Mouse (Mus musculus): ENCODE measurements around the gene Slc39a3. TPM values are rescaled to one million over a fixed set of nuclear protein-coding genes. Genes with fewer than 3 reads are reported as not detected.

Gene Slc39a3
- total RNA-seq, 1 experiment from 2014 or later, result 5.5 TPM

DNA sequence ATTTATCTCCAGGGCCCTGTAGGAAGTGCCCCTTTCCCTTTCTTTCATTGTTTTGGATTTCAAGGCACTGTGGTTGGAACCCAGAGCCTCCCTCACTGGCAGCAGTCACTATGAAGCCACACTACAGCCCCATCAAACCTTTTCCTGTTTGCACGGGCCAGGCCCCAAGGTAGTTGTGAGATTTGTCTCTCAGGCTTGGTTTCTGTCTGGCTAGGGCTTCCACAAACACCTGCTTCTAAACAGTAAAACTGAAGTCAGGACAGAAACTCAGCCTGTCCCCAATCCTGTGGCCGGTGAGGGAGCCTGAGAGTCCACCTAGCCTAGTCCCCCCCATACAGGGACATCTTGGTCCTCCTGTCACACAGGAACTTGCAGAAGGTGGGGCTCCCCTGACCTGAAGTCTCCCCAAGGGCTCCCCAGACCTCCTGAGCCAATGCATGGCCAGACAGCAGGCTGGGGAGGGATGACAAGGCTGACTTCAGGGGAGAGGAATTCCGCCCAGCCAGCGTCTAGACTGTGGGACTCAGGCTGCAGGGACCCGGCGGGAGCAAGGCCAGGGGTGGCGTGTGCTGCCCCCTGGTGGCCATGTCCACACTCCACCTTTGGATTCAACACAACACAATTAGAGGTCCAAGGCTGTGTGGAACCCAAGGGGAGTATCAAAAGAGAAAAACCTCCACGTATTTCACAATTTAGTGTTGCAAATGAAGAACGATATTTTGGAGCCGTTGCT, 49.4 kb downstream of the Slc39a3 start:
- peak; percentile 85 for ATAC-seq (replicated peaks; ENCODE audit: low read depth, poor library complexity, severe bottlenecking)

DNA sequence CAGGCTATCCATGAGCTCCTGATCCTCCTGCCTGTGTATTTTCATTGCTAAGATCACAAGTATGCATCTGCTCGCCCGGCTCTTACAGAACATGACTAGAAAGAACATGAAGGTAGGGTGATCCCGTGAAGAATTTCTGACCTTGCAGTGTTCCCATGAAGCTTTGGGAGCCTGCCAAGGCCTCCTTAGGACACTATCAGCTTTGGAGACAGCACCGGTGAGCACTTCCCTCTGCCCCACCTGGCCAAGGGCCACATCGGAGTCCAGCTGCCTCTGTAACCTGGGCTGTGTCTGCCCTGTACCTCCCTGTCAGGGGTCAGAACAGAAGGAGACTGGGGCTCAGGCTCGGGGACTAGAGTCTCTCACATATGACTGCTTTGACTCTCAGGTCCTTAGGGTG, 50.5 kb downstream of the Slc39a3 start:
- ATAC-seq (replicated peaks; ENCODE audit: low read depth, poor library complexity, severe bottlenecking), result no peak

DNA sequence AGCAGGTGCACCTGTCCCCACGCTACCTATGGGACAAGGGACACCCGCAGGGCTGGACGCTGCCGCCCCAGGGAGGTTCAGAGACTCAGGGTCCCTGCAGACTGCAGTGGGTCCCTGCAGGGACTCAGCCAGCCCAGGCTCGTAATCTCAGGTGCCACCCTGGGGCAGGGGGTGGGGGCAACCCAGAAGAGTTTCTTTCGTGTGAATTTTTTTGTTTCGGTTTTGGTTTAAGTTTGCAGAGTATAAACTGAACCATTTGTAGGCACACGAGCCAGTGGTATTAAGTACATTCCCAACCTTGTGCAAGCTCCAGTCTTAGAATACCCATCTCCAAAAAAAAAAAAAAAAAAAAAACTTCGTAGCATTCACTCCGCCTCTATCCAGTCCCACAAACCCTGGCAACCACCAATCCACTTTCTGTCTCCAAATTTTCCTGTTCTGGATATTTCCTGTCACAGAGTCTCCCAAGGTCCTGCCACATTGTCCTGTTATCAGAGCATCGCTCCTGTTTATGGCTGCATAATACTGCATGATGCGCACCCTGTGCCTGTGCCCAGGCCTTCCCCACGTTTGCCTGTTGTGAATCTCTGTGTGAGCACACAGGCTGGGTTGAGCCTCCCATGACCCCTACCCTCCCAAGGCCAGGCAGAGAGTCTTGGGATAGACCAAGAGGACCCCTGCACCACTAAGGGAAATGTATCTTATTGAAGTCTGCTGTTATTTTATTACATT, 51.1 kb downstream of the Slc39a3 start:
- no peak for ATAC-seq (replicated peaks; ENCODE audit: low read depth, poor library complexity, severe bottlenecking)

DNA sequence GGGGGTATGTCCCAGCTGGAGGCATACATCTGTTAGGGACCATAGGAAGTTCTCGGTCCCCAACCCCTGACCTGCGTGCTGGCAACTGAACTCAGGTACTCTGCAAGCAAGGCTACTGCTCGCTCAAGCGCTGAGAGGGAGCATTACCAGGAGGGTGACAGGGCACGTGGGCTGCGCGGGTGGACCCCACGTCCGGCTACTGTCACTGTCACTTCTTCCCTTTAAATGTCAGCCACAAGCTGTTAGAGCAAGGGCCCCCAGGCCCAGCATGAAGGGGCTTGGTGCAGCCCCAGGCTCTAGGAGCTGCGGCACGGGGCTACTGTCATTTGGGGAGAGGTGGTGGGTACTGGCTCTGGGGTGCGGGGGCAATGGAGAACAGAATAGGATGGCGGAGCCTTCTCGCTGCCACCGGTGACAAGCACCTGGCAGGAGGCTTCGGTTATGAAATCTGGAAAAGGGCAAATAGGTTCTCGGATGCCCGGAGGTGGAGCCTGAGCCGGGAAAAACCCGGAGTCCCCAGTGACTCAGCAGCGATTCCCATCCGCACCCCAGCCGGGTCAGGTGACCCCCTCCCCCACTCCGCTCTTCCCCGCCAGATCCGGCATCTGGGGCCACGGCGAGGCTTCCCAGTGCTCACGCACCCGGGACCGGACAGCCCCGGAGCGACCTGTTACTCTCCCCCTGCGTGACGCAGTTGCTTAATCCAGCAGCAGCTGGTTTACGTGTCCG, 51.8 kb downstream of the Slc39a3 start:
- no peak for ATAC-seq (replicated peaks; ENCODE audit: low read depth, poor library complexity, severe bottlenecking)

DNA sequence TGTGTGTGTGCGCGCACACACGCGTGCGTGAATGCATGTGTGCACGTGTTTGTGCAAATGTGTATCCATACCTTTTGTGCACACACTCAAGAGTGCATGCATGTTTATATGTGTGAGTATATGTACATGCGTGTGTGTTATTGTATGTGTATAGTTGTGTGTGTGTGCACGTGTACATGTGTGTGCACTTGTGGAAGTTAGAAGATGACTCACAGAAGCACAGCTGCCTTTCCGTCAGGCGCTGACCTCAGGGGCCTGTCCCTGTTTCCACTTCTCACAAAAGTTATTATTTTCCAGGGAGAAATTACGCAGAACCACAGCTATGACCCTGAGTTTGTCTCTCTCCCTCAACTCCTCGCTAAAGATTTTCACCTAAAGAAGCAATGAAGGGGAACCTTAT, 53.0 kb downstream of the Slc39a3 start:
- no peak for ATAC-seq (replicated peaks; ENCODE audit: low read depth, poor library complexity, severe bottlenecking)

DNA sequence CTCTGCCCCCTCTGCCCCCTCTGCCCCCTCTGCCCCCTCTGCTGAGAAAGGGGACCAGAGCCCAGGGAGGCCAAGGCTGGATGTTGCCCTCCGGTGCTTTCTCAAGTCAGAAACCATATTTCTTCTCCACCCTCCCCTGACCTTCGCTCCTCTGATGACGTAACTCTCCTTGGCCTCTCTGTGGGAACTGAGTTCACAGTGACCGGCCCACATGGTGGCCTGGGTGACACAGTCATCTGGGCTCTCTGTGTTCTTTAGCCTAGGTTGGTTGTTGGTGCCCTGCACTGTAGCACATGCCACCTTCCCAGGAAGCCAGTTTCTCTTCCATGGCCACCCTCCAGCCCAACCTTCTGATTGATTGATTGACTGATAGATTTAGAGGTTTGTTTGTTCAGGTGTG, 54.8 kb downstream of the Slc39a3 start:
- ATAC-seq (replicated peaks; ENCODE audit: low read depth, poor library complexity, severe bottlenecking), result no peak

DNA sequence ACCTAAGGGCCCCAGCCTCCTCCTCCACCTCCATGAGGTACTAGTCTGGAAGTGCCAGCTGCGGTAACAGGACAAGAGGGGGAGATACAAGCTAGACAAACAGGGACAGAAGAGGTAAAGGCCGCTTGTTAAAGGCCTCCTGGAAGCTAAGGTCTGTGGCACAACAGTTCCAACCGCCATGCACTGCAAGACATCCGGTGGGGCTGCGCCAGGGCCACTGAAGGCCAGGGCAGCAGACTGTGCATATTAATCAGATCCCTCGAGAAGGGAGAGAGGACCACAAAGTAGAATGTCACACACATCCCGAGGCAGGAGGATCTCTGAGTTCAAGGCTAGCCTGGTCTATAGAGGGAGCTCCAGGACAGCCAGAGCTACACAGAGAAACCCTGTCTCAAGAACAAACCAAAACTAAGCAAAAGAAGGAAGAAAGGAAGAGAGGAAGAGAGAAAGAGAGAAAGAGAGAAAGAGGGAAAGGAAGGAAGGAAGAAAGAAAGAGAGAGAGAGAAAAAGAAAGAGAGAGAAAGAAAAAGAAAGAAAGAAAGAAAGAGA, 55.6 kb downstream of the Slc39a3 start:
- peak; percentile 69 for ATAC-seq (replicated peaks; ENCODE audit: low read depth, poor library complexity, severe bottlenecking)

Other genes starting within 250 kb of the Slc39a3 start
- gene Sf3a2, start 239.2 kb downstream of the Slc39a3 start, total RNA-seq (2017), result 26.6 and 46.7 TPM in 2 replicates
- 36.7 and 43.0 TPM in 2 replicates for gene Plekhj1, start 238.8 kb downstream of the Slc39a3 start, total RNA-seq (2017)
- 0.58 TPM in 1 of 2 replicates, not detected in the other for gene Amh, start 232.2 kb downstream of the Slc39a3 start, total RNA-seq (2017)
- not detected in 2 replicates for gene Jsrp1, start 223.9 kb downstream of the Slc39a3 start, total RNA-seq (2017)
- 288 TPM in 2 replicates for gene Oaz1, start 210.8 kb downstream of the Slc39a3 start, total RNA-seq (2017)
- gene Lingo3, start 193.4 kb downstream of the Slc39a3 start, total RNA-seq (2017), result 0.05 TPM in 1 of 2 replicates, not detected in the other
- gene Lsm7, start 182.2 kb downstream of the Slc39a3 start, total RNA-seq (2017), result 398 and 403 TPM in 2 replicates
- 29.8 and 37.1 TPM in 2 replicates for gene Sppl2b, start 182.2 kb downstream of the Slc39a3 start, total RNA-seq (2017)
- gene Tmprss9, start 165.6 kb downstream of the Slc39a3 start, total RNA-seq (2017), result not detected in 2 replicates
- gene Timm13, start 136.5 kb downstream of the Slc39a3 start, total RNA-seq (2017), result 40.2 and 52.3 TPM in 2 replicates
- 44.0 and 46.6 TPM in 2 replicates for gene Lmnb2, start 119.2 kb downstream of the Slc39a3 start, total RNA-seq (2017)
- 6.9 and 7.5 TPM in 2 replicates for gene Gadd45b, start 107.4 kb downstream of the Slc39a3 start, total RNA-seq (2017)
- gene Gng7, start 22.5 kb downstream of the Slc39a3 start, total RNA-seq (2017), result 0.18 and 2.2 TPM in 2 replicates
- gene Diras1, start 11.8 kb downstream of the Slc39a3 start, total RNA-seq (2017), result not detected in 2 replicates
- gene Sgta, start 22.8 kb upstream of the Slc39a3 start, total RNA-seq (2017), result 41.4 and 43.1 TPM in 2 replicates
- 18.6 and 25.9 TPM in 2 replicates for gene Thop1, start 32.6 kb upstream of the Slc39a3 start, total RNA-seq (2017)
- 0.18 and 0.58 TPM in 2 replicates for gene Creb3l3, start 61.4 kb upstream of the Slc39a3 start, total RNA-seq (2017)
- gene Map2k2, start 68.5 kb upstream of the Slc39a3 start, total RNA-seq (2017), result 56.2 and 61.8 TPM in 2 replicates
- gene Zbtb7a, start 97.8 kb upstream of the Slc39a3 start, total RNA-seq (2017), result 13.1 and 14.5 TPM in 2 replicates
- 8.4 and 17.5 TPM in 2 replicates for gene Pias4, start 130.5 kb upstream of the Slc39a3 start, total RNA-seq (2017)
- gene Eef2, start 139.2 kb upstream of the Slc39a3 start, total RNA-seq (2017), result 1,623 and 1,948 TPM in 2 replicates
- gene Dapk3, start 145.6 kb upstream of the Slc39a3 start, total RNA-seq (2017), result 14.3 and 29.8 TPM in 2 replicates
- gene 4930442H23Rik, start 146.4 kb upstream of the Slc39a3 start, total RNA-seq (2017), result not detected in 2 replicates
- not detected in 2 replicates for gene Nmrk2, start 164.6 kb upstream of the Slc39a3 start, total RNA-seq (2017)
- not detected in 2 replicates for gene Atcay, start 193.4 kb upstream of the Slc39a3 start, total RNA-seq (2017)
- gene Zfr2, start 195.7 kb upstream of the Slc39a3 start, total RNA-seq (2017), result 0.19 TPM in 1 of 2 replicates, not detected in the other
- gene Matk, start 215.5 kb upstream of the Slc39a3 start, total RNA-seq (2017), result 19.7 and 20.3 TPM in 2 replicates
- gene Mrpl54, start 229.5 kb upstream of the Slc39a3 start, total RNA-seq (2017), result 132 and 198 TPM in 2 replicates
- 12.1 and 14.5 TPM in 2 replicates for gene Apba3, start 229.5 kb upstream of the Slc39a3 start, total RNA-seq (2017)